Mouse (Mus musculus) embryo, embryonic 10.5 days (tissue): ENCODE results near the gene Hlcs.

Experiments
- DNase-seq: peaks from one replicate; pipeline ENCODE4 v3.0.0-alpha.2; 2015; ENCODE audit warnings: low spot score

Gene Hlcs

DNA sequence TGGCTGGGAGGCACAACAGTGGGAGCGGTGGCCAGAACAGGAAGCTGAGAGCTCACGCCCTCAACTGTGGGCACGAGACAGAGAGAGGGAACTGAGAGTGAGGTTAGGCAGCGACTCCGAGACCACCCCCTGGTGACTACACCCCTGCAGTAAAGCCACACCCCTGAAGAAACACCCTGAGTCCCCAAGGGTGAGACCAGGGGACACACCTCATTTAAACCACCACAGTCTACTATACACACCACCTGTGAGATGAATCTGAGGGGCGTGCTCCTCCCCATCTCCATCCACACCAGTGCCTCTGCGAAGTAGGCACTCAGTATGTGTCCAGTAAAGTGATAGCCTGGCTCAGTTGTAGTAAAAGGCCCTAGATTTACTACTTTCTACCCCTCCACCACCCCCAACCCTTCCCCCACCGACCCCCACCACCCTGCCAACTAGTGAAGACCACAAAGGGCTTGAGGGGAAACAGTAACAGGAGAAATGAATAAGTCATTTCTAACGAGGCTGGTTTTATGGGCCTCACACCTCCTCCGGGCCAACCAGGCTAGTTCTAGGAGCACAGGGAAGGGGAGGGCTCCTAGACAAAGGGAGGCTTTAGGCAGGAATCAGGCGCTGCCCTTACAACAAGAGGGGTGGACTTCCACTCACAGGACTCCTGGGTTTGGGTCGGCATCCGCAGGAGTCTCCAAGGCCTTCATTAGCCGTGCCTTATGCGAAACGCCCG, 67.2 kb downstream of the Hlcs start:
- no peak for DNase-seq

DNA sequence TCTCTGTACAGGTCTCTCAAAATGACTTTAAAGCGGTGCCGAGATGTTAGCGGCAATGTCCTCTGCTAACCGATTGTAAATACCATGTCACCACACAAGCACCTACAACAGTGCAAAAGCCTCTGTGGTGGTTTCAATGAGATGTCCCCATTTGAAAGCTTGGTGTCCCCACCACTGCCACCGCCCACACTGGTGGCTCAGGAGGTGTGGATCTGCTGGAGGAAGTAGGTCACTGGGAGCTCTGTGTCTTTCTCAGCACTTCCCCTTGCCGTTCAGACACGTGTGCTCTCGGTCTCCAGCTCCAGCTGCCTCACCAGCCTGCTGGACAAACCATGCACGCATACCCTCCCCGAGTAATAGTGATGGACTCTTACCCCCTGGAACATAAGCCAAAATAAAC, 72.2 kb downstream of the Hlcs start:
- no peak for DNase-seq

DNA sequence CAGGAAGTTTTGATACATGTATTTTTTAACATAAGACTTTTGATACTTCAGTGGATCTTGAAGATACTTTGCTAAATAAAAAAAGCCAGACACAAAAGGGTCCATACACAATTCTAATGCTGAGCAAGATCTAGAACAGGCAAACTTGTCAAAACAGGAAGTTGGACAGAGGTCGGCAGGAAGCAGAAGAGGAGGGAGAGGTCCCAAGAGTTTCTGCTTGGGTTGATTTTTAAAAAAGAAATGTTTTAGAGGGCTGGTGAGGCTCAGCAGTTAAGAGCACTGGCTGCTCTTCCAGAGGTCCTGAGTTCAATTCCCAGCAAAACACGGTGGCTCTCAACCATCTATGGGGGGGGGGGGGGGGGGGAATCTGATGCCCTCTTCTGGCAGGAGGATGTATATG, 73.2 kb downstream of the Hlcs start:
- no peak for DNase-seq

DNA sequence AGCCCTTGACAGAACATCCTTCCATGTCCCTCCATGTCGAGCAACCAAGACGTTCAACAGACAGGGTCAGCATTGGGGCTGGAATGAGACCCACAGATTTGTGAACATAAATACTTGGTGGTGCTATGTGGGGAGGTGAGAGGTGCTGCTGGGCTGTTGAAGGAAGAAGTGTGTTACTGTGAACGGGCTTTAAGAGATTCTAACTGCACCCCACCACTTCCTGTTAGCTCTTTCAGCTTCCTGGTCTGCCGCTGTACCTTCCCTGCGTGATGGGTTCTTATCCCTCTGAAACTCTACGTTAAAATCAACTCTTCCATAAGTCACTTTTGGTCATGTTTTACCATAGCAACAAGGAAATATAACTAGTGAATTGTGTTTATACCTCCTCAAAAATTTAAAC, 73.8 kb downstream of the Hlcs start:
- DNase-seq, result no peak

DNA sequence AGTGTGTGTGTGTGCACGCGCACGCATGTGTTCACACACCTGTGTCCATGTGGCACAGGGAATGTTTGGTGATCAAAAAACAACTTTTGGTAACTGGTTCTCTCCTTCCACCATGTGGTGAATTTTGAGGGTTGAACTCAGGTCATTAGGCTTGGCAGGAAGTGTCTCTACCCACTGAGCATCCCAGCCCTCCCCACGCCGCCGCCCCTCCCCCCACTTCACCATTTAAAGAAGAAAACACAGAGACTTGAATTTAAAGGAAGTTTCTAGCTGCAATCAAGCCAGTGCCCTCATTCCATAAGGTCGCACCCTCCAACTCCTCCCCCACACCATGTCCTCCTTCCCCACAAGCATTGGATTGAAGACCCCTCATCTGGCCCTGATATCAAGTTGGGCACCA, 74.2 kb downstream of the Hlcs start:
- DNase-seq, result no peak

DNA sequence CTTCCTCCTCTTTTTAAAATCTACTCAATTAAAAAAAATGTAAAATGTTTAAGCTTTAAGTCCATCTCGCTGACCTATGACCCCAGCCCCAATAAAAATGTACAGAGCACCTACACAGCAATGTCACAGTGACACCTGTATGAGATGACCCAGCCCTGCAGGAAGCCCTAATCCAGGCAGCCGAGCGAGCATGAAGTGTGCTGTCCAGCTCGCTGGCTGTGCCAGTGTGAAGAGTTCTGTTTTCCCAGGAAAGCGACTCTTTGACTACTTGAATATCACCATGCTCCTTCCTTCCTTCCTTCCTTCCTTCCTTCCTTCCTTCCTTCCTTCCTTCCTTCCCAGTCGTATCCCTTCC, 76.3 kb downstream of the Hlcs start:
- no peak for DNase-seq

DNA sequence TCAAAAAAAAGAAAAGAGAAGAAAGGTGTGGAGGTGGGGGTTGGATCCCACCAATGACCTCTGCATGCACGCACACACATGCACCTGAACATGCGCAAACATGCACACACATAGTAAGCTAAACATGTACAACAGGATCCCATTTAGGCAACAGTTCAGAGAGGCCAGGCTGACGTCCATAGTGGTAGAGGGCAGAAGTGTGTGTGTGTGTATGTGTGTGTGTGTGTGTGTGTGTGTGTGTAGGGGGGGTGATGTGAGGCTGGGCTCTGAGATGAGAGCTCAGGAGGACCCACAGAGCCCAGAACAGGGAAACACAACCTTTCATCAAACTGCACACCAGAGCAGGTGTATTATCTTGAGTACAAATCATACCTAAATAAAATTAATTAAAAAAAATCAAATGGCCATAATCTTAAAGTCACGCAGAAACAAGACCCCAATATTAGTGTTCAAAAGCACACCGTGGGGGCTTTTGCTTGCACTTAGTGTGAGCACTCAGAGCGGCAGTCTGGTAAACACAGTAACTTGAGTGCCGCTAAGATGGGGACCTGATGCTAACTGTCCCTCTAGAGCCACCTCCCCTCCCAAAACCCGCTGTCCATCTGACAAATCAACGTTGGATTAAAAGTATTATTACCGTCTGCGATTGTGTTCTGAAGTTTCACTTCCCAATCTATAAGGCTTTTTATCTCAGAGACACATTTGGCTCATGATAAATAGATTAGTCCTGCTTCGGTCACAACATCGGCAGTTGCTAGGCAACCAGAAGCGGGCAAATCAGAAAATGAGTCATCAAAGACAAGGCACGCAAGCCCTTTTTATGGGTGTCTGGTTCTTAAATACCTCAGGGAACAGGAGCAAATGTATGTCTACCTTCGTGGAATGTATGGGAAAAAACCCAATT, 76.9 kb downstream of the Hlcs start:
- peak; percentile 62 for DNase-seq

DNA sequence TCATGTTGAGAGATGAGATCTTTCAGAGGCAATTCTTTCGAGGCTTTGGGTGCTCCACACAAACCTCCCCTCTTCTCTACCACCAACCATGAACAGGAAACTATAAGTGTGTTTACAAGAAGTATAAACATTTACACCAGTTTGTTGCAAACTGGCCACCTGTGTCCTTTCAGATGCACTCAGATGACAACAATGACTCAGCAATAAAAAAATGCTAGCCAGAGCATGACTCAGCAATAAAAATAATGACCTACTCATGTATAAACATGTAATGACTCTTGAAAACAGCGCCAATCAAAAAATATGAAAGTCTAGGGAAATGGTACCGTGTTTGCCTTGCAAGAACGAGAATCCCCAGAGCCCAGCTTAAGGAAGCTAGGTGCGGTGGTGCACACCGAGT, 77.7 kb downstream of the Hlcs start:
- DNase-seq, result no peak

DNA sequence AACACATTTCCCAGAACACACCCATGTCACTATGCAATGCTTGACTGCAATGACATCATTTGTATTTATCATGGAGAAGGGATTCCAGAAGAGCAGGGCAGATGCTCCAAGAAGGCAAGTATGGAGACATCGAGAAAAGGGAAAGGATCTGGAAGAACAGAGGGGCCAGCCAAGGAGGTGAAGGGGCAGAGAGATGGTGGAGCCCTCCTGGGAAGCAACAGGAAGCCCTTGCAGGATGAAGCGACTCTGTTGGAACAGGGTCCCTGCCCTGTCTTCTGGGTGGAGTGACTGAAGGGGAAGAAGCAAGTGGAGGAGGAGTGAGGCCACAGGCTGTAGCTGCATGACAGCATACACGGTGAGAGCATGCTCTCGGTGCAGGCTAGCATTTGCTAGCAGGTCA, 79.2 kb downstream of the Hlcs start:
- no peak for DNase-seq

DNA sequence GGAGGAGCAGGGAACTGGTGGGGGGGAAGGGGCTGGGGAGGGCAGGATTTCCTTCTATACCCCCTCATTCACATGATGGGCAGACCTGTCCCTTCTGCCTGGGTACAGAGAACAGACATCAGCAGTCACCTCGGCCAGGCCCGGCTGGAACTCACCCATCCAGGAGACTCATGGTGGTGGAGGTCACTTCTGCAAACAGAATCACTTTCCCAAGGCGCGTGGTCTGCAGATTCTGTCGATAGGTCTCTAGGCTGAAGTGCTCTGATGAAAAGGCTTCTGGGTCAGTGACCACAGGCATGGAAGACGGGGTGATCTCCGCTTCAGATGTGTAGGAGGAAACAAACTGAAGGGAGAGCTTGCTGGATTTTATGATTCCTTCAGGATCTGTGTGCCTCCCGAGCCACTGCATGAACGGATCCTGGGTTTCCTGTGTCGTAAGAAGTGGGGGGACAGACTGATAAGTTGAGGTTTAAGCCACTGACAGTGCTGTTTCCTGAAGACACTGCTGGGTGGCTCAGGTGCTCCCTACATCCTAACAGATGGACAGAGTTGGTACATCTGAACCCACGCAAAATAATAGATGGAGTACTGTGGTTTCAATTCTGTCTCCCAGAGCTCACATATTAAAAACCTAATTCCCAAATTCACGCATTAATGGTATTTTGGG, 82.3 kb downstream of the Hlcs start:
- DNase-seq, result no peak

DNA sequence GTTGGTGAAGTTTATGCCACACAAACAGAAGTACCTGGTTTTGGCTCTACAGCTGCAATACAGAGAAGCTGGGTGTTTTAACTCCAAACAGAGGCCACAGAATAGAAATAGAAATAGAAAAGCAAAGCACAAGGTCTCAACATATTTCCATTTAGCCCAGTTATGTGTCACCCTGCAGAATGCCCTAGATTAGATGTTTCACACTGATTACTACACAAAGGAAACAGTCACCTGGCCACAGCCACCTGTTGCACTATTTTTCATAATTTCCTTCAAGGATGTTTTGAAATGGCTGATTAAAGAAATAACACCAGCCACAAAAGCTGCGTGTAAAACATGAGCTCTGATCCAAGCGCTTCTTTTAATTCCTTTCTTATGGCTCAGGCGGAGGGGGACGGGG, 82.9 kb downstream of the Hlcs start:
- no peak for DNase-seq

DNA sequence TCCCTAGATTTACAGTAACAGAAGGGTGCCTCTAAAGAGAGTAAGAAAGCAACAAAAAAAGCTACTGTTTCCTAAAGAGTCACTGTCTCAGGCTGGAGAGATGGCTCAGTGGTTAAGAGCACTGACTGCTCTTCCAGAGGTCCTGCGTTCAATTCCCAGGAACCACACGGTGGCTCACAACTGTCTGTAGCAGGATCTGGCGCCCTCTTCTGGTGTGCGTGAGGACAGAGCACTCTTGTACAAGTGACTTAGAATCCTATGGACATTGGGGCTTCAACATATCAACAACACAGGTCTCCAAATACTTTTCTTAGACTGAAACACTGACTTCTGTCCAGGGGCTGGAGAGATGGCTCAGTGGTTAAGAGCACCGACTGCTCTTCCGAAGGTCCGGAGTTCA, 83.5 kb downstream of the Hlcs start:
- no peak for DNase-seq

DNA sequence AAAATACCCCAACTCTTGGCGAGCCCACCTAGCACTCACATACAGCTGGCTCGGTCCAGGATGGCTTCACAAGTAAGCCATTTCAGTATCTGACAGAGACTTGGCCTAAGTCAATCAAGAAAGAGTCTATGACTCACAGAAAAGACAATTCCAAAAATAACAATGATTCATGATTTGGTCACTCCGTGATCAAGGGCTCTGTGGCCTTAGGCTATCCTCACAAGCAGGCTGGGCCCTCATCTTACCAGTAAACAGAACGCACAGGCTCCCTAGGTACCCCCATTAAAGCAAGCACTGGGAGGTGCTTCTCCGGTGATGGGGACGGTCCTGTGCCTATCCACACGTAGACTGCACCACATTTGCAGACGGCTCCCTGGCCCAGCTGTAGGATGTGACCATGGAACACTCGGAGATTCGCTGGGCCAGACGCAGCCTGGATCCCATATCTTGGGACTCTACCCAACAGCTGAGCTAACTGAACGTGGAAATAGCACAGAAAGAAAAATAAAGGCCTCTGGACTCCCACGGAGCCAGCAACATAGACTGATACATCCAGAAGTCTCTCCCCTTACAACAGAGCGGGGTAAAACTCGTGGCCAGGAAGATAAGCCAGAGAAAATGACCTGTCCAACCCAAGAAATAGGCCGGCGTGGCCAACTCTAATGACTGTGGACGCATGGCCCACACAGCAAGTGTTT, 84.4 kb downstream of the Hlcs start:
- DNase-seq, result no peak

DNA sequence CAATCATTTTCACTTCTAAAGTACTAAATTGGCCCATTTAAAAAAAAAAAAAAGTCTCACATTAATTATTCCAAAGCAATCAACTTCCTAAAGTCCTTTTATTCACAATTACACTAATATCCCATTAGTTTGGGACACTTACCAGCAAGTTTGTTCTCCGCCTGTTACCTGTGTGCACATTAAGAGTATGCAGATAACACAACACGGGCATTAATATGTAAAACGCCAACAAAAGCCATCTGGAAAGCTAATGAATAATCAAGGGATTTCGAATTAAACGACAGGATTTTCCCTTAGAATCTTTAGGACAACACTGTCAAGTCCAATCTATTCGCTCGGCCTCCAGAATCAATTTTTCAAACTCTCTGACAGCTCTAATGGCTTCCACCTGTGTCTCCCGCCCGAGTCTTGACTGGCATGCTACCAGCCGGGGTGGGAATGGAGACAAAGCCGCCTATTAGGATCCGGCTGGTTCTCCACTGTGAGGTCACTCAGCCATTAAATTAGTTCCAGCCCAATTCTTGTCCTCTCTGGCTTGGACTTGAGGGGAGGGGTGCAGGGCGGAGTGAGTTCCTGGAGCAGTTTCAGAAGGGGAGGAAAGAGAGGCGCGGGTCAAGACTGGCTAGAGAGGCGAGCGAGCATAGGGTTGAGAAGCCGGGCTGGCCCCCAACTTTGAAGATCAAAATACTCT, 85.9 kb downstream of the Hlcs start:
- DNase-seq, result peak; percentile 95

DNA sequence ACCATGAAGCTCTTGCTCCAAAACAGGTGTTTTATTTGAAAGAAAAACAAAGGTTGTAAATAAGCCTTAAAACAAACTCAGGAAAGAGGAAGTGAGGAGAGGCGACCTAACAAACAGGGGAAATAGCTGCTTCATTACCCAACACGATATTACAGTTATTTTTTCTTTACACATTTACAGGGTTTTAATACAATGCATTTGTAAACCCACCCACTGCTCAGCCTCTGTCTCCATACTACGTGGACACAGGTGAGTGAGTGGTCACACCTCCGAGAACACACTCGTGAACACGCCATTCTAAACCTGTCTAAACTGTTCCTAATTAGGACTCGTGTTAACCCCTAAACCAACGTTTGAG, 90.0 kb downstream of the Hlcs start:
- DNase-seq, result no peak

DNA sequence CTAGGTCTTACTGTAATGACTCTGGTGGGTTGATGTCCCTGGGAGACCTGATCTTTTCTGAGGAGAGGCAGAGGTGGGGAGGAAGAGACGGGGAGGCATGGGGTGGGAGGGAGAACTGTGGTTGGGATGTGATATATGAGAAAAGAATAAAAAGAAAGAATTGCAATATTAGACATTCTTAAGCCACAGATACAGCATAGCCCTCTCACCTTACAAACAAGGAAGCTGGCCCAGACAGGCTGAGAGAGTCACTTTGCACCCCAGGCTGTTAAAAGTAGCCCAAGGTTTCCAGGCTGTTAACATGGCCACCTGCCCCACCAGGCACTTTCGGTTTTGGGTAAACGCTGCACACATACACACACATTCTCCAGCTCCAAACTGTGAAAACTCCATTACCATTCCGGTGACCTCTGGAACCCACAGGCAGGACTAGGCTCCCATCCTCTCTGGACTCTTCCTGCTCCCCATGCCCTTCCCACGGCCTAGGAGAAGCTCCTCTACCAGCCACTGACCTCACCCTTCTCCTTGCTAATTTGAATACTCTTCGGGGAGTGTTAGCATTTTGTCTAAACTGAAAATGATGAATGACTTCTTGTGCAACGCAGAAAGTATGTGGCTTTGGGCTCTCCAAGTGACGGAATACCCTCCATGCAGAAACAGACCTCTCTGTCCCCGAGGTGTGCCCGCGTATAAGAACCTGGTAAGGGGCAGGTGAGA, 90.6 kb downstream of the Hlcs start:
- no peak for DNase-seq

DNA sequence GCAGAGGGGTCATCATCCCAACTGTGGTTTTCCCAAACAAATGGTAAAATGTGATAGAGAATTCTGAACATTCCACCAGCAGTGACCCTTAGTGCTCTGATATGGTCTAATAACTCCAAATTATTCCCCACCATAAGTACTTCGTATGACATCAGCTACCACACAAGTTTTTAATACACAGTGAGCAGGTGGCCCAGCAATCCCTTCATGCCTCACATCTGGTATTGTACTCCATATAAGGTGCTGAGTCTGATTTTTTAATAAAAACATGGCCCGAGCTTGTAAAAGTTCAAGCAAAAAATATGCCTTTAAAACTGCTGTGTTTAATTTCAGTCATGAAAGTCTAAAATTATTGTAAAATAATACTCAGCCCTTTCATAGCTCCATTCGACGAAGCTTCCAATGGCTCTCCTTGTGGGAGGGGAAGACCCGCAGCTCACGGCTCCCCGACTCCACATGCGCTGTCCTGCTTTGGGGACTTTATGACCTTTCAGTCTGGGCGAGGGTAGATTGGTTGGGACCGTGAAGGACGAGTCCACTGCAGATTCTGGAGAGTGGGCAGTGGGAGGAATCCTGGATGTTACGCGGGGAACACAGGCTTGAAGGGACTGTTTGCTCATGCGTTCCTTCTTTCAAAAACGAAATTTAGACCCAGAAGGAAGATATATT, 102.5 kb downstream of the Hlcs start:
- no peak for DNase-seq

DNA sequence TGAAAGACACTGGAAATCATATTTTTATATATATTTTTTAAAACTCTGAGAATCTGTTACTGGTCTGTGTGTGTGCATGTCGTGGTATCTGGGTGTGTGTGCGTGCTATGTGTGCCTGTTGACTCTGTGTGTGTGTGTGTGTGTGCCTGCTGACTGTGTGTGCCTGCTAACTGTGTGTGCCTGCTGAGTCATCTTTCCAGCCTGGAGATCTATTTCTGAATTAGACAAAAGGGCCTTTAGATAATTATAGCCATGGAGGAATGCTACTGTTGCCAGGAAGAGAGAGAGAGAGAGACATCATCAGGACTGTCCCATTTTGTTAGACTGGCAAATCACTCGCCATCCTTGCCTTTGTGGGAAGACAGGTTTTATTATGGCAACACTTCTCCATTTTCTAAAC, 103.7 kb downstream of the Hlcs start:
- DNase-seq, result no peak

DNA sequence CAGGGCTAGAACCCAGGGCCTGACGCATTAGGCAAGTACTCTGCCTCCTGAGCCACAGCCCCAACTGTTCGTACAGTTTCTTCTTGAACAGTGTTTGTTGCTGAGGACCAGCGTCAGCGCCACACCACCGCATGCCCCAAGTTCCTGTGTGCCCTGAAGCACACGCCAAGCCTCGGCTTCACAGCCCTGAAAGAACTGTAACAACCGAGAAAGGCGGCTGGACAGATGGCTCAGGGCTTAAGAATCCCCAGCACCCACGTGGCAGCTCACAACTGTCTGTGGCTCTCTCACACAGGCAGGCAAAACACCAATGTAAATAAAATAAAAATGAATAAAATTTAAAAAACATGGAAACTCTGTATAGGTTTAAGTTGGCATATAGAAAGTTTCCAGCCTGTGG, 104.5 kb downstream of the Hlcs start:
- DNase-seq, result no peak

DNA sequence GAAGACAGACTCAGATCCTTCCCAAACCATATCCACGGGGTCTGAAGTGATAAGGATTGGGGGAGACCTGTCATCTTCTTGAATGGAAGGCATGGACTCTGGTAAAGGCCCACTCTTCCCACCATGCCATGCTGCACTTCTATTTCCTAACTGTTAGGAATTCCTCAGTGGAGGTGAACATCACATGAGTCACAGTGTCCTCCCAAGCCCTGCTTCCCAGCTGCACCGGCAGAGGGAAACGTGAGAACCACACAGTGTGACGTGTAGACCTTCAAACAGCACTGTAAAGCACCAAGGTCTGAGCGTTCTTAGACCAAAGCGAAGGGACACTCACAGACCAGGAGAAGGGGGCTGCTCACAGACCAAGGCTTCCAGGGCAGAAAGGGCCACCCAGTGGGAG, 105.2 kb downstream of the Hlcs start:
- DNase-seq, result no peak
